Mouse (Mus musculus) cerebral cortex, adult 2 months (tissue): ENCODE results near the gene Erp29.

Experiments
- WGBS: fragments of 180-500 bp; shearing (Covaris S2); methylation state at CpG from one replicate; pipeline ENCODE4 v1.1.7; 2018; 5-methylcytosine and 5-hydroxymethylcytosine counted together

Gene Erp29

DNA sequence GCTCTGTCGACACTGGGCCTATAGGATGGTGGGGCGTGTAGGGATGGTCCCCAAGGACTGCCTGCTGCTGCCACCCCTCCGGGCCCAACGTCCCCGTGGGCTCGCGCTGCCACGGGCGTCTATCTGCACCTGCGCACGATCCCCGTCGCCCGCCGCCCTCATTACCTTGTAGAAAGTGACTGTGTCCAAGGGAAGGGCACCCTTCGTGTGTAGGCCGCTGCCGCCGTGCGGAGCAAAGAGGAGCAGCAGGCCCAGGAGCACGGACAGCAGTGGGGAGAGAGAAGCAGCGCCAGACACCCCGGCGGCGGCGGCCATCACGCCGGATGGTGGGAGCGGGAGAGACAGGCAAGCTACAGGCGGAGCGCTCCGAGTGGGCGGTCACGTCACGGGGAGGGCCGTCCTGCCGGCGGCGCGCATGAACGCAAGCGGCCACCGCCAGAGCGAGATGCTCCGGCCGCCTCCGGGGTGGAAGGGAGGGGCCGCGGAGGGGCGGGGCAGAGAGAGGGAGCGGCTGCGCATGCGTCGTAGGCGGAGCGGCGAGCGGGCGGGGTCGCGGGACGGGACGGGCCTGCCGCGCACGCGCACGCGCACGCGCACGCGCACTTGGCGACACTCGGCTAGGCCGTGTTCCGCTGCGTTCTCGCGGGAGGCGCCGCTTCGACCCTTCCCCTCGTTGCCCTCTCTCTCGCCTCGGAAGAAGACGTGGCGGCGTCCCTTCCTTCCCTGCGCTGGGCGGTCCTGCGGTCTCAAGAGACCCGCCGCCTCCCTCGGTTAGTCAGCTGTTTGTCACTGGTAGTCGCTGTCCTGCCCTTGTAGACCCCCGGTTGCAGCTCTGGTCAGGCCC is at the start of gene Erp29:
Gene Erp29, minus strand, starts transcription at position 481 of the 844 bp plus-strand sequence.
- under 1% methylated on average over 88 of the region's 97 CpGs for WGBS

- 70% methylated on average over 11 of the region's 17 CpGs for WGBS
Measured at GRCm38 (mm10) chr5:121501424-121501996, 49.2 kb upstream of the Erp29 start.

DNA sequence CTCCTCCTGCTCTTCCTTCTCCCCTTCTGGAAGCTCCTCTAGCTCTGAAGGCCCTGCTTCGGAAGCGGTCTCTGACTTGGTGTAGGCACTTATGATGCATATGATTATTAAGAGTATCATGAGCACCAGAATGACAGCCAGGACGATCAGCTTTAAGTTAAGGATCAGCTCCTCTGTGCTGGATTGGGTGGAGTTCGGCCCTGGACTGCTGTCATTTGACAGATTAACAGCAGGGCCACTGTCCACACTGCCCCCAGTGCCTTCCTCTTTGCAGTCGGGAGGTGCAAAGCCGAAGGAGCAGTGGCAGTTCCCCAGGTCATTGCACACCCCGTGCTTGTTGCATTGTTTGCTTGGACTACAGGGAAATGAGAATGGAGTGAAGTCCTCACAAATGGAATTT is 48.4 kb upstream of the Erp29 start:
- WGBS, result 74% methylated on average over 7 of the region's 7 CpGs

DNA sequence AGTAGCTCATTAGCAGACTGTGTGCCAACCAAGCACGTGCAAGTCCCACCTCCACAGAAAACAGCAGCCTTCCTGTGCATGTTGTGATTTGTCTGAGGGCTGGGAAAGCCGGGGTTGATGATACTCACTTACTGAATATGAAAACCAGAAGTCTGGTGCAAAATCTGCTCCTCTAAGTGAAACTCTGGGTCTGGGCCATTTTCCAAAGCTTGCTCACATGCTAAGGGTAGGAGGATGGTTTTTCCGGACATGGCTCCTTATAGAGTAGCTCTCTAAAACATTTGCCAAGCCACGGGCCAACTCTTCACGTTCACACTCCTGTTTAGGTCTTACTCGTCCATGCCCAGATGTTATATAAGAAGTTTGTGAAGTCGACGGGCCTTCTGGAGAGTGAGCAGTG is 41.0 kb upstream of the Erp29 start:
- WGBS, result 45% methylated on average over 8 of the region's 8 CpGs

GRCm38 (mm10) chr5:121484801-121485200 is 32.5 kb upstream of the Erp29 start:
- 91% methylated on average over 5 of the region's 5 CpGs for WGBS

DNA sequence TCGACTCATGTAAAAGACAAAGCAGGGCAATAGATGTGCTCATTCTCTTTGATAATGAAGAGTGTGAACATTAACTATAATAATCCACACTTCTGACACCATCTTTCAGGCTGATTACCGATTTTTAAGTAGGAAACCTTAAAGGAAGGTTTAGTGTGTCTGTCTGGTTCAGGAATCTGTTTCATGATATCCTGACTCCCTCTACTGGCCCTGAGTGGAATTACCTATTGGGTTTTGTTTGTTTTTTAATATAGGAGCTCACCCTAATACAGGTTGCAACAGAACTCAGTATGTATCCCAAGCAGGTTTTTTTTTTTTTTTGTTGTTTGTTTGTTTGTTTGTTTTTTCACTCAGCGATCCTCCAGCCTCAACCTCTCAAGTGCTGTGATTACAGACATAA is 25.4 kb upstream of the Erp29 start:
- WGBS, result 28% methylated on average over 3 of the region's 3 CpGs

DNA sequence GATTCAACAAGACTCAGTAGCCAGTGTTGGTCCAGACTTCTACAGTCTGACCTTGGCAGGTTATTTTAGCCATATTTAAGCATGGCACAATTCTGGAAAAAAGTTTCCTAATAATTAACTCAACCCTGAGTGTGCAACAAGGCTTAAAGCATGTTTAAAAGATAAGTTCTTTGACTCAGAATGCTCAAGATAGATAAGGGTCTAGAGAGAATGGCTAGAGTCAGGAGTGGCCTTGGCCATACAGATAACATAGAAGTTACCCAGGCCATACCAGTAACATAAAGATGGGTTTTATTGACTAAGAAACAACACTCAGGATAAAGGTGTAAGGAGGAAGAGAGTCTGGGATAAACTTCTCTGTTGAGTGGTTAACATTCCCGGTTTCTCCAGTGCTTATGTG is 23.7 kb upstream of the Erp29 start:
- WGBS, result 89% methylated on average over 1 of the region's 1 CpGs

- WGBS, result 77% methylated on average over 7 of the region's 7 CpGs
Measured at GRCm38 (mm10) chr5:121474610-121475009, 22.3 kb upstream of the Erp29 start.

GRCm38 (mm10) chr5:121472411-121472810 is 20.1 kb upstream of the Erp29 start:
- WGBS, result 88% methylated on average over 2 of the region's 2 CpGs

DNA sequence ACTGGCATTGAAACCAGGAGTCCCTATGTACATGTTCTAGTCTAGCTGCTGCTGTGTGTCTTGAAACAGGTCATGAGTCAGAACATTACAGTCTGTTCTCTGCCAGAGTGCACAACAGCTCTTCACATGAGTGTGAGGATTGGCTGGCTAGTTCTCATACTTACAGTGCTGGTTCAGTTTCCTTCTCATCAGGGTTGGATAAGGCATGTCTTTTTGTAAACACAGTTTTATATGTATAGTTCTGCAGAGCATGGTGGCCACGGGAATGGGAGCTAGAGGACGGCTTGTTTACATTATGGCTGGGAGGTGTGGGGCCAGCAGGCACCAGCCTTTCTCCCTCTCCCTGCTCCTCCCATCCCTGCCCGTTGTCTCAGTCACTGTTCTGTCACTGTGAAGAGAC is 17.3 kb upstream of the Erp29 start:
- WGBS, result 62% methylated on average over 3 of the region's 3 CpGs

- WGBS, result 78% methylated on average over 5 of the region's 5 CpGs
Measured at GRCm38 (mm10) chr5:121463601-121464250, 11.4 kb upstream of the Erp29 start.

DNA sequence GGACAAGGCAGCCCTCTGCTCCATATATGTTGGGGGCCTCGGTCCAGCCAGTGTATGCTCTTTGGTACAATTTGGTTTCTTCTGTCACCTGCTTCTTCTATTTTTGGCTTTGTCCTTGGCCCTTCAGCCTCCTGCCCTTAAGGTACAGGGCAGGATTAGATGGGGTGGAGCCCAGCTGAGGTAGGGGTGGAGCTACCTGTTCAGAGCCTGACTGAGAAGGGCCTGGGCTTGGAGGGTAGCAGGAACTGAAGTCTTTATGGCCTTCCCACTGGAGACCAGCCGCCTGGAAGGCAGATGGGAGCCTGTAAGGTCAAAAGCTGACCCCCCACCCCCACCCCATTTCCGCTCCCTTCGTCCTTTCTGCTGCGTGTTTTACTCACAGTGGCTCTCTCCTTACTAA is 10.7 kb upstream of the Erp29 start:
- WGBS, result 83% methylated on average over 5 of the region's 5 CpGs

DNA sequence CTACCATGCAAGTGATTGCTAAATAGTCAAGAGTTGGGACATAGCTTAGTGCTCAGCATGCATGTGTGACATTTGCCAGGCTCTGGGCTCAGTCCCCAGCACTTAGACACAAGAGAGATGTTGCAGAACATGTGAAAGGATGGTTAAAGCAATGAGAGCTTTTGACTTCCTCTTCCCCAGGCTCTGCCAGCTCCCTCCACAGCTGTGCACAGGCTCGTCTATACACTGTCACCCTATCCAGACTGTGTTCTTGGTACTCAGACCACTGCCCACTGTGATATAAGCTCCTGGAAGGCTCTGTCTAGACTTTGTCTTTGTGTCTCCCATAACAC is 9.8 kb upstream of the Erp29 start:
- WGBS, result 41% methylated on average over 1 of the region's 1 CpGs

GRCm38 (mm10) chr5:121461339-121462170 is 9.2 kb upstream of the Erp29 start:
- WGBS, result 71% methylated on average over 4 of the region's 4 CpGs

DNA sequence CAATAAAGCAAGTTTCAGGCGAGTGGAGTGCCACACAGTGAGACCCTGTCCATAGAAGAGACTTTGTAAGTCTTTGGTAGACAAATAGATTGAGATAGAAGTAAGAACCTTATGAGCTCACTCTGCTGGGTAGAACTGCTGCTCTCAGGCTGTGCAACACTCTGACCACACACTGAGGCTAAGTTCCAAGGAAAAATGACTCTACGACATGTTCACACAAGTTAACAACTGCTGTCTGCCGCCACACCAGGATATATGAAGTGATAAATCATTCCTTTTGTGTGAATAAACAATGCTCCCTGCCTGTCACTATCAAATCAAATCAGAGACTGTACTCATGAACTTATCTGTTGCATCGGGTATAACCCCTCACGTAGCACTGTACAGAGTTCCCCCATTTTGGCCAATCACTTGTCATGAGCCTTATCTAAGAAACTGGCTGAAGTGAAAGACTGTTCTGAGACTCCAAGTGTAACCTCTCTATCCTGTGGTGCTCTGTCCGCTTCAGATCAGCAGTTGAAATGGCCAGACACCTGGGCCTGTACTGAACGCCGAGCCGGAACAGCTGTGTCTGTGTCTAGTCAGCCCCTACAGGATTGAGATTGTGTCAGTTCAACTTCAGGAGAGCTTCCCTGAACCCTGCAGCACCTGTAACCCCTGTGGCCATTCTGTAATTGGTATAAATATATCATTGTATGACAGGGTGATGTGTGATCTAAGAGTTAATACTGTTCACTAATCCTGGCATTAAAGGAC is 3.4 kb upstream of the Erp29 start:
- 79% methylated on average over 9 of the region's 9 CpGs for WGBS

DNA sequence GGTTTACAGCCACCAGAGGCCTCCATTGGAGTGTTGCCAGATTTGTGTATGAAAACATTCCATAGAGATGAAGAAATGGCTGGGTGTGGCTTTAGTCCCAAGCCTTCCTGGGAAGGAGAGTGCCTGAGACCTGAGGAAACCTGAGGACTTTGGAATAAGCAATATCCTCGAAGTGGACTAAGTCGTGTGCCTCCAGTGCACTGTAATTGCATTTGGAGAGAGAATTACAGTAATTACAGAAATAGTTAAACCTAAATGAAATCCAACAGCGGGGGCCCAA is 2.1 kb upstream of the Erp29 start:
- WGBS, result 90% methylated on average over 3 of the region's 3 CpGs

GRCm38 (mm10) chr5:121453743-121454502 is 1.6 kb upstream of the Erp29 start:
- WGBS, result 85% methylated on average over 13 of the region's 13 CpGs

- WGBS, result 2% methylated on average over 9 of the region's 9 CpGs
Measured at GRCm38 (mm10) chr5:121452906-121453305, 600 bp upstream of the Erp29 start.

DNA sequence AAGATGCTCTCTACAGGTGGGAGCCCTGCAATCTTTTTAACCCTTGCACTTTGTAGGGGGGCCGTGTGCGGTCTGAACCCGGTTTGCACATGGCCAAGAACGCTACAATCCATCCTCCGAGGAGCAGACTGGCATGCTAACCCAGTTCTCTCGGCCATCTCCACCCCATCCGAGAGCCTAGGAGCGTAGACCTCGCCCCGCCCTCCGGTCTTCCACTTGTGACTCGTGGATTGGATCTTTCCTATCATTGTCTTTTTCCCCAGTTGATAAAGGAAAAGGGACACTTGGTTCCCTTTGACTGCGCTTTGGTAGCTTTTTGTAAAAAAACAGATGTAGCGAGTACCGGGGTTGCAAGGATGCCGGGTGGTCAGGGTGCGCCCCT is 671 bp downstream of the Erp29 start, which contains the start of gene Tmem116:
Gene Tmem116, plus strand, starts transcription at position 250 of the 382 bp plus-strand sequence.
- WGBS, result under 1% methylated on average over 17 of the region's 17 CpGs

DNA sequence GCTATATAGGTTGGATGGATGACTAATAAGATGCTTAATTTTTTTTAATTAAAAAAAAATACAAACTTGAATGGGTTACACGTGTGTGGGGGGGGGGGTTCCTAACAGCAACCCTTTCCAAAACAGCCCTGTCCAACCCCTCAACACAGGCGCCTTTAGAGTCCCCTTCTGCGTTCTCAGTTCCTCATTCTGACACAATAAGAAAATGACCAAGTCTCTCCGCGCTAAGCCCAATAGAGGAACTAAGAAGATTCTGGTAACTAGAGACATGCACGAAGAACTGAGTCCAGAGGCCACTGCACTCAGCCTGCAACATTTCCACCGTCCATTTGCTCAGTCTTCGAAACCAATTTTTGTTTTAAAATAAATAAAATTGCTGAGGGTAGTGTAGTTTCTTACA is 1.1 kb downstream of the Erp29 start:
- 11% methylated on average over 8 of the region's 8 CpGs for WGBS

DNA sequence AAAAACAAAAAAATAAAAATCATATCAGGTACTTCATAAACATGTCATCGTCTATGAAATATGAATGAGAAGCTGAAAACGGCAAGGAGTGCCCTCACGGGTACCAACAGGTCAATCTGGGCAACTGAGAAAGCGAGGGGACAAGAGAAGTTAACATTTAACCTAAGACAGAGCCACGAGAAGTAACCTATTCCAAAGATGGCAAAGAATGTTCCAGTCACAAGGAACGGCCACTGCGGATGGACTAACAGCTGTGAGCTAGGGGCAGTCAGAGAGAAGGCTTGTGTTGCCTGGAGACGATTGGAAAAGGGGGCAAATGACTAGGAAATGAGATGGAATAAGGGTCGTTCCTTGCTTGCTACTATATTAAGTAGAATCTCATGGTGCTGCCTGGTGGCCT is 1.8 kb downstream of the Erp29 start:
- WGBS, result 64% methylated on average over 9 of the region's 9 CpGs
